Mouse (Mus musculus) T-helper 2 cell (primary cell): ENCODE data around the gene Mcat.
"Not testable (repeated sequence)": the region's sequence is repeated elsewhere in the genome, so short reads cannot be mapped to it uniquely, and the experiment has no call there.

Experiments
- in situ Hi-C: fragments of 300-600 bp; cut with MboI, MseI; formaldehyde crosslinking; loops from one replicate; pipeline ENCODE4 v1.15.1; 2025; ENCODE audit warnings: high pct_unique_total_duplicates

Mcat gene

GRCm38 (mm10) chr15:83509950-83510804, 53.4 kb downstream of the Mcat start:
- in situ Hi-C loops, result no loop called here

DNA sequence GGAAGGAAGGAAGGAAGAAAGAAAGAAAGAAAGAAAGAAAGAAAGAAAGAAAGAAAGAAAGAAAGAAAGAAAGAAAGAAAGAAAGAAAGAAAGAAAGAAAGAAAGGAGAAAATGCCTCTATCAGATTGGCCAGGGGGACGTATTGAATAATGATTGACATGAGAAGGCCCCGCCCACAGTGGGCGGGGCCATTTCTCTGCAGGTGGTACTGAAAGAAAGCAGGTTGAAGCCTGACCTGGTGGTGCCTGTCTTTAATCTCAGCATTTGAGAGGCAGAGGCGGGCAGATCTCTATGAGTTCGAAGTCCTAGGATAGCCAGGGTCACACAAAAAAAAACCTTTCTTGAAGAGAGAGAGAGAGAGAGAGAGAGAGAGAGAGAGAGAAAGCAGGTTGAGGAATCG, 62.1 kb downstream of the Mcat start:
- in situ Hi-C loops, result not testable (repeated sequence)

DNA sequence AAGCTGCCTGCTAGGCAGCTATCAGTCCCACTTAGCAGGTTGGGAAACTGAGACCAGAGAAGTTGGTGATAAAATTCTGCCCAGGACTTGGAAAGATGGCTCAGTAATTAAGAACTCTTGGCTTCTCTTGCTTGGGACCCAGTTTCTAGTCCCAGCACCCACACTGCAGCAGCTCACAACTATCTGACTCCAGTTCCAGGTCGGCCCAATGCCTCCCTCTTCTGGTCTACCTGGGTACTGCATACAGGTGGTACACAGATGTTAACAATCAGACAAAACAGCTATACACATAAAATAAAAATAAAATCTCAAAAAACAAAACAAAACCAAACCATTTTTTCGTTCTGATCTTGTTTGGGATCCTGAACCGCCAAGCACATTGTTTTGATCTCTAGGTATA, 63.2 kb downstream of the Mcat start:
- in situ Hi-C loops, result no loop called here

DNA sequence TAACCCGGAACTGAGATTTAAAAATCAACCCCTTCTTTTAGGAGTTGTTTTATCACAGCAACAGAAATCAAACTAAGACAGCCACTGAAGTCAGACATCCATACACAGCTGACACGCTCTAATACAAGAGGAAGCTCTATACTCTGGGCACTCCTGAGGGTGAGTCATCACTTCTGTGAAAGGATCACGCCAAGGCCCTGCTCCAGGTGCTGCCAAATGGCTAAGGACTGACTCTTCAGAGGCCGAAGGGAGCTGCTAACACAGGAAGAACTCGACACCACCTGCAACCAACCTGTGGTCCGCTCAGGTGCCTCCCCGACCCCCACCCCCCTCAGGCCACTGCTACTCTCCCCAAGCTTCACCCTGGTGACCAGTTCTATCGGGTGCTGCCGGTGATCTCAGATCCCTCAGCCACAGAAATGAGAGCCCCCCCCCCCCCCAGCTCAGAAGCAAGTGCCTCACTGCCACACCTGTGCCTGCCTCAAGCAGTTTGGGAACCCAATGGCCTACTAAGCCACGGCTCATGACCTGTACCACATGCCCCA, 64.3 kb downstream of the Mcat start:
- in situ Hi-C loops, result no loop called here

- in situ Hi-C loops, result no loop called here
Measured at GRCm38 (mm10) chr15:83497299-83497698, 66.3 kb downstream of the Mcat start.
